Mouse (Mus musculus): ENCODE measurements around the gene Fam129c. TPM values are rescaled to one million over a fixed set of nuclear protein-coding genes. Genes with fewer than 3 reads are reported as not detected.
A peak's percentile ranks its signal among the peaks of the same experiment; 100 is the strongest.

Gene Fam129c
- polyA plus RNA-seq, 1 experiment: 1.5 TPM

DNA sequence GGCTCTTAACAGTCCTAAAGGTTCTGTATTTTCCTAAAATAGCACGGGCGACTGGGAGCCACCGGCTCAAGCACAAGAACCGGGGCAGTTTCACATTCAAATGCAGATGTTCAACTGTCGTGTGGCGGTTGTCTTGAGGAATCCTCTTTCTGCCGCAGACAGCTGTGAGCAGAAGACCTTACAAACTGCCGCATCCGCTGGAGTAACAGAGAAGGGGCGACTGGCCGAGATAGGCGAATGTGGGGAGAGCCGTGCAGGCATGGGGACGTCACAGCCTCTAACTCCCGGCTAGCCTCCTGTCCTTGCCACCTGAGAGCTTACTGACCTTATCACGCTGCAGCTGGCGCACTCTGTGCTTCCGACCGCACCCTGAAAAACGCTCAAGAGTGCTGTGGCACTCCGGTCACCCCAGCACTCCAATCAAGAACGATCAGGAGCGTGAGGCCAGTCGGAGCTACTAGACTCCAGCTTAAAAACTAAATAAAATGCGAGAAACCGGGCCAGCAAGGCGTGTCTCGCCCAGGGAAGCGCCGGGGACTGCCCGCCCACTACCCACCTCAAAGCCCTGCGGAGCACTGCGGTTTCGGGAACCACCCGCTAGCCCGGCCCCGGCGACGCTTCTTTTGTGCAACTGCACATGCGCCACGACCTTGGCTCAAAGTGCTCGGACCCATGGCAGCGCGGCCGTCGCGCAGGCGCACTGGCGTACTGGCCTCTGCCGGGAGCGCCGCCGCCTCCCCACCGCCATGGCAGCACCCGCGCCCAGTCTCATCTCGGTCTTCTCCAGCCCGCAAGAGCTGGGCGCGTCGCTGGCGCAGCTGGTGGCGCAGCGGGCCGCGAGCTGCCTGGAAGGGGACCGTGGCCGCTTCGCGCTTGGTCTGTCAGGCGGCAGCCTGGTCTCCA, 5.7 kb upstream of the Fam129c start, which contains the start of gene Pgls:
Gene Pgls, plus strand, starts transcription at position 706 of the 903 bp plus-strand sequence.
- H3K27ac ChIP-seq (replicated peaks; ENCODE audit: low read depth, low read length): peak within 1 kb of the TSS; percentile 88
- H3K4me3 ChIP-seq (ENCODE audit: insufficient read depth, low read depth, low read length): peak within 1 kb of the TSS; percentile 84
- peaks cover 12% of the 10 kb centered on the region for H3K4me1 ChIP-seq (ENCODE audit: control insufficient read depth, insufficient read depth, insufficient read length, low read length)

DNA sequence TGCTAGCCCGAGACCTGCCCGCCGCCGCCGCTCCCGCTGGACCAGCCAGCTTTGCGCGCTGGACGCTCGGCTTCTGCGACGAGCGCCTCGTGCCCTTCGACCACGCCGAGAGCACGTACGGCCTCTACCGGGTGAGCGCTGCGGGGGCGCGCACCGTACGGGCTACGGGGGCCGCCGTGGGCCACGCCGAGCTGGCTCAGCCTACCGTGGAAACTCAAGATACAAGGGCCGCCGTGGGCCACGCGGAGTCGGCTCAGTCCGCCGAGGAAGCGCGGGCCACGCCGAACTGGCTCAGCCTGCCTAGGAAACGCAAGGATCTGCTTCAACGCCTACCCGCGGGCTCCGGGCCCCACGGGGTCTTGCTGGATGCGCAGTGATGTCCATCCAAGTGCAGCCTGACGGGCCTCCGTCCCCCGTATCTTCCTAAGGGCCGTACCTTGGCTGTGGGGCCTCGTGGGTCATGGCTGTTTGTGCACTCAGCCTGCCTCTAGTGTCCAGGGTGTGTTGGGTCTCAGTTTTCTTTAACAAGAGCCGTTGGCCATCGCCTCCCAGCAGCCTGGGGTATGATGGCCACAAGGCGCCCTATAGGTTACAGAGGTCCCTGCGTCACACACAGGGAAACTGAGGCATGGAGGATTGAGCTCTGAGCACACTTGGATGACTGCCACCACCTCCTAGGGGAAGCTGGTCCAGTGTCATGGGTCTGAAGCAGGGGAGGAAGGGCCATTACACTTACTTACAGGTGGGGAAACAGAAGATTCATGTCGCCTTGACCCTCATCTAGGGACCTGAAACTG, 4.9 kb upstream of the Fam129c start:
- Histone ChIP-seq H3K4me3 (ENCODE audit: insufficient read depth, low read depth, low read length) (peak overlapping the region; percentile 84), H3K27ac (replicated peaks; ENCODE audit: low read depth, low read length) (peak overlapping the region; percentile 88), H3K4me1 (ENCODE audit: control insufficient read depth, insufficient read depth, insufficient read length, low read length) (peaks cover 12% of the 10 kb centered on the region)

GRCm38 (mm10) chr8:71593556-71594323, 3.7 kb upstream of the Fam129c start:
- Histone ChIP-seq H3K27ac (replicated peaks; ENCODE audit: low read depth, low read length) (peak overlapping the region; percentile 88; the same call in 1 of the 2 replicates), H3K4me1 (ENCODE audit: control insufficient read depth, insufficient read depth, insufficient read length, low read length) (peaks cover 12% of the 10 kb centered on the region)

DNA sequence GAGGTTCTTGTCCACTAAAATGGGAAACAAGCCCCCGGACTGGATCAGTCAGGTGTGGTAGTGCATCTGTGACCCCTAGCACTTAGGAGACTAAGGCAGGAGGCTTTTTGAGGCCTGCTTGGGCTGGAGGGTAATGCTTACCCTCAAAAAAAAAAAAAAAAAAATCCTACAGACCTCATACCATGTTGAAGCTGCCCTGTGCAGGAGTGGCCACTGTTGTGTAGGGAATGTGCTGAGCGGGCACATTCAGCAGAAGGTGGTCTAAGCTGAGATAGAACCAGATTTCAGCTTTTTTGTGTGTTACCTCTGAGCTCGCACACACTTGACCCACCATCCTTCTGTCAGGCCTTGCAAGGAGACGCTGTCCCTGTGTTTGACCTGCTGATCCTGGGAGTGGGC, 3.1 kb upstream of the Fam129c start:
- no peak overlapping the region for H3K4me3 ChIP-seq (ENCODE audit: insufficient read depth, low read depth, low read length)
- peaks cover 12% of the 10 kb centered on the region for H3K4me1 ChIP-seq (ENCODE audit: control insufficient read depth, insufficient read depth, insufficient read length, low read length)
- no peak overlapping the region for H3K27ac ChIP-seq (replicated peaks; ENCODE audit: low read depth, low read length)

More at GRCm38 (mm10) chr8:71593556-71594323, 3.7 kb upstream of the Fam129c start:
- no peak overlapping the region for H3K4me3 ChIP-seq (ENCODE audit: insufficient read depth, low read depth, low read length)

DNA sequence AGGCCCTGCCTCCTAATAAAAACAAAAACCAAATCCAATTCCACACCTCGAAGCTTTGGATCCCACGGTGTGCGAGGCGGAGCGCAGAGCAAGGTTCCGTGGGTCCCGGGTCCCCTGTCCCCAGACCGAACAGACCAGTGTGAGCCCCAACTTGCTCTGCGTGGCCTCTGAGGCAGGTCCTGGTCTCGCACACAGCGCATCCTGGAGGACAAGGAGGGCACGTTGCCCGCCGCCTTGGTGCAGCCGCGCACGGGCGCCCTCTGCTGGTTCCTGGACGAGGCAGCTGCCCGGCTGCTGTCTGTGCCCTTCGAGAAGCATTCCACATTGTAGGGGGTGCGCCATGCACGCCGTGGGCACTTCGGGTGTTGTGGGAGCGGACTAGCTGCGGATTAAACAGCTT, 1.6 kb upstream of the Fam129c start:
- no peak overlapping the region for H3K27ac ChIP-seq (replicated peaks; ENCODE audit: low read depth, low read length)
- peaks cover 12% of the 10 kb centered on the region for H3K4me1 ChIP-seq (ENCODE audit: control insufficient read depth, insufficient read depth, insufficient read length, low read length)
- H3K4me3 ChIP-seq (ENCODE audit: insufficient read depth, low read depth, low read length): no peak overlapping the region

GRCm38 (mm10) chr8:71596384-71596783, 1.1 kb upstream of the Fam129c start:
- H3K4me3 ChIP-seq (ENCODE audit: insufficient read depth, low read depth, low read length): no peak overlapping the region

GRCm38 (mm10) chr8:71596798-71597197, 650 bp upstream of the Fam129c start:
- Histone ChIP-seq H3K4me3 (ENCODE audit: insufficient read depth, low read depth, low read length) (no peak overlapping the region), H3K27ac (replicated peaks; ENCODE audit: low read depth, low read length) (no peak overlapping the region), H3K4me1 (ENCODE audit: control insufficient read depth, insufficient read depth, insufficient read length, low read length) (peaks cover 10% of the 10 kb centered on the region)

More at GRCm38 (mm10) chr8:71596384-71596783, 1.1 kb upstream of the Fam129c start:
- no peak overlapping the region for H3K27ac ChIP-seq (replicated peaks; ENCODE audit: low read depth, low read length)
- peaks cover 10% of the 10 kb centered on the region for H3K4me1 ChIP-seq (ENCODE audit: control insufficient read depth, insufficient read depth, insufficient read length, low read length)

GRCm38 (mm10) chr8:71598375-71598774, 927 bp downstream of the Fam129c start:
- Histone ChIP-seq H3K4me1 (ENCODE audit: control insufficient read depth, insufficient read depth, insufficient read length, low read length) (peaks cover 7% of the 10 kb centered on the region; the same call in 1 of the 2 replicates), H3K27ac (replicated peaks; ENCODE audit: low read depth, low read length) (no peak overlapping the region), H3K4me3 (ENCODE audit: insufficient read depth, low read depth, low read length) (no peak overlapping the region)

DNA sequence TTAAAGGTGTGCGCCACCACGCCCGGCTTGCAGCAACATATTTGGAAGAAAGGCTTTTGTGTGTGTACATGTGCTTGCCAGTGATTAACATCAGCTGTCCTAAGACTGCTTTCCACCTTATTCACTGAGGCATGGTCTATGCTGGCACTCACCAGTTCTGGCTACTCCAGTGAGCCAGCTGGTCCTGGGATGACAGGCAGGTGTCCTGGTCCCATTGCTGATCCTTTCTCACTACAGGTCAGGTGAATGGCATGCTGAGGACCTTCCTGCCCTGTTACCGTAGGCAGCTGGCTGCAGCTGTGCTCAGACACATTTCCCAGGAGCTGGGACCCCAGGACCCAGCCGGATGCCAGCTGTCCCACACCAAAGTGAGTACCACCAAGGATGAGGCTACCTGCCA, 1.4 kb downstream of the Fam129c start:
- peaks cover 5% of the 10 kb centered on the region; the same call in 1 of the 2 replicates for H3K4me1 ChIP-seq (ENCODE audit: control insufficient read depth, insufficient read depth, insufficient read length, low read length)
- no peak overlapping the region for H3K27ac ChIP-seq (replicated peaks; ENCODE audit: low read depth, low read length)
- H3K4me3 ChIP-seq (ENCODE audit: insufficient read depth, low read depth, low read length): no peak overlapping the region

GRCm38 (mm10) chr8:71601939-71602665, 4.7 kb downstream of the Fam129c start:
- Histone ChIP-seq H3K27ac (replicated peaks; ENCODE audit: low read depth, low read length) (no peak overlapping the region), H3K4me1 (ENCODE audit: control insufficient read depth, insufficient read depth, insufficient read length, low read length) (peaks cover 2% of the 10 kb centered on the region; the same call in 1 of the 2 replicates)

GRCm38 (mm10) chr8:71602666-71603334, 5.4 kb downstream of the Fam129c start:
- Histone ChIP-seq H3K27ac (replicated peaks; ENCODE audit: low read depth, low read length) (no peak overlapping the region), H3K4me3 (ENCODE audit: insufficient read depth, low read depth, low read length) (peak overlapping the region; percentile 32), H3K4me1 (ENCODE audit: control insufficient read depth, insufficient read depth, insufficient read length, low read length) (peaks cover 2% of the 10 kb centered on the region; the same call in 1 of the 2 replicates)

More at GRCm38 (mm10) chr8:71601939-71602665, 4.7 kb downstream of the Fam129c start:
- peak overlapping the region; percentile 32 for H3K4me3 ChIP-seq (ENCODE audit: insufficient read depth, low read depth, low read length)

DNA sequence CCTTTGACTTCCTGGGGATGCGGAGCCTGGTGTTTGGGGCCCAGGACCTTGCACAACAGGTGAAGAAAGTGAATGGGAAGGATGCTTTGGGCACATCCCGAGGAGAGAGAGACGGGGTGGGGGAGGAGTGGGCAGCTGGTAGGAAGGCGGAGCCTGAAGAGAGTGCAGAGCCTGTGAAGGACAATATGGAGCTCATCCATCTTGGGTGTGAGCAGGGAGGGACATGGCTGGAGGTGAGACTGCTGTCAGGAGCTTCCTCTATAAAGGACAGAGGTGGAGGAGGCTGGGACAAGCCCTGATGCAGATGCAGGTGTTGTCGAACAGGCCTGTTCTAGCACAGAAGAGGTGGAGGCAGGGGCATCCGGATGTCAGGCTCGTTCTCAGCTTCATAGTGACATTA, 6.6 kb downstream of the Fam129c start:
- peaks cover 2% of the 10 kb centered on the region; the same call in 1 of the 2 replicates for H3K4me1 ChIP-seq (ENCODE audit: control insufficient read depth, insufficient read depth, insufficient read length, low read length)

DNA sequence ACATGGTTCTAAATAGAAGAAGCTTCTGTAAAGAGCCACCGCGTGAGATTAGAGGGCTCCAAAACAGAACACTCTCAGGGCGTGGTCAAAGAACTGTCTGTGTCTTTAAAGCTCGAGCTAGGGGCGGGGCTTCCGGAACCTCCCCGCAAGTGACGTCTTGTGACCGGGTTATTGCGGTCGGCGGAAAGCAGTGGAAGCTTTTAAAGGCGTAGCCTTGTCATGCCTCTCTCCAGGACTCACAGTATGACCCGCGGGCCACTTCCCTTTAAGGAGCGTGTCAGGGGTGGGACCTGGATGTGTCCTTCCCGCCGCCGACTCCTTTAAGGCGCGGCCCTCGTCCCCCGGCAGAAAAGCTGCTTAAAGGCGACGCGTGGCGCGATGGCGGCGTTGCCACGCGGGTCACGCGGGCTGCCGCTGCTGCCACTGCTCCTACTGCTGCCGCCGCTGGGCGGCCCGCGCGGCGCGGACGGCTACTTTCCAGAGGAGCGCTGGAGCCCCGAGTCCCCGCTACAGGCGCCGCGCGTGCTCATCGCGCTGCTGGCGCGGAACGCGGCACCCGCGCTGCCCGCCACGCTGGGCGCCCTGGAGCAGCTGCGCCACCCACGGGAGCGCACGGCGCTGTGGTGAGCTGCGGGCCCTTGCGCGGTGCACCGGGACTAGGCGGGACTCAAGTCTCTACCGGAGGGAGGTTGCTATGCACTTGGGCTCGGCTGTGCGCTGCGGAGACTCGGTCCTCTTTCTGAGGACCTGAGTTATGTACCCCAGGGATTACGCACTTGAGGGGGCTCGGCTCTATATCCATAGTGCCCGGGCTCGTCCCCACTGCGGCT, 13.6 kb downstream of the Fam129c start, which contains the start of gene Colgalt1:
Gene Colgalt1, plus strand, starts transcription at position 177 of the 830 bp plus-strand sequence.
- H3K4me3 ChIP-seq (ENCODE audit: insufficient read depth, low read depth, low read length): peak within 1 kb of the TSS; percentile 79
- H3K4me1 ChIP-seq (ENCODE audit: control insufficient read depth, insufficient read depth, insufficient read length, low read length): peaks cover 7% of the 10 kb centered on the region
- H3K27ac ChIP-seq (replicated peaks; ENCODE audit: low read depth, low read length): peak within 1 kb of the TSS; percentile 54

More for the DNA sequence above, 6.6 kb downstream of the Fam129c start:
- no peak overlapping the region for H3K27ac ChIP-seq (replicated peaks; ENCODE audit: low read depth, low read length)
- no peak overlapping the region for H3K4me3 ChIP-seq (ENCODE audit: insufficient read depth, low read depth, low read length)

Data from brown adipose tissue, adult 24 weeks (tissue).